Mouse (Mus musculus): ENCODE measurements around the gene B3gat3.
A peak's percentile ranks its signal among the peaks of the same experiment; 100 is the strongest.

Gene B3gat3

DNA sequence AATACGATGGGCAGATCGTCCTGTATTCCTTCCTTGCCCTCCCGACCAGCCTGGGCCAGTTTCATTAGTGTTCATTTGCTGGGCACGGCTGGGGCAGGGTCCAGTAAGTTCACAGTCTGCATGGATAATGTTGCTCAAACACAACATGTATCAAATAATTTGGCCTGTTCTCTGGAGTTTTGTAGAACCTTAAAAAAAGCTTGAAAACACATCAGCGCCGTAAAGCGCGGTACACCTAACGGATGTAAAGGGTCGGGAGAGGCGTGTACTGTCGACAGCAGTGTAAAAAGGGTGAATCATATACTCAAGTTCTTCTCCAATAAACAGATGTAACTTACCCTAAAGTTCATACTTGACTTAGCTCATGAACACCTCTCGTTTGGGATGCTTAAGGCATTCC, 21.6 kb upstream of the B3gat3 start:
- no peak for DNase-seq

GRCm38 (mm10) chr19:8899079-8899478, 21.1 kb upstream of the B3gat3 start:
- no peak for DNase-seq

GRCm38 (mm10) chr19:8903412-8903811, 16.8 kb upstream of the B3gat3 start:
- no peak for DNase-seq

- DNase-seq, result no peak
These were observed 11.6 kb upstream of the B3gat3 start for GRCm38 (mm10) chr19:8908531-8908930.

DNA sequence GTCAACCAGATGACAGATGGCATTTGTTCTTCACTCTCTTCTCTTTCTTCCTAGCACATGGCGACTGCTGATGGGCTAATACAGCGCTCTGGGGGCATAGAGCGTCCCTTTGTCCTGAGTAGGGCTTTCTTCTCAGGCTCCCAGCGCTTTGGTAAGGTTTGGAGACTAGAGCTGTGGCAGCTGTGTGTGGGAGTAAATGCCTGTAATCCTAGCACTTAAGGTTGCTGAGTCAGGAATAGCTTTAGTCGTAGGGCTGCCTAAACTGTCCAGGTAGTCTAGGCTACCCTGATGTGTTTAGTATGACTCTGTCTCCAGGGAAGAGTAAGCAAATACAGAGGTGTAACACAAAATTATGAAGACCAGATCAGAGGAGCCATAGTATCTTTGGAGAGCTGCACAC, 8.4 kb upstream of the B3gat3 start:
- no peak for DNase-seq

GRCm38 (mm10) chr19:8914212-8914611, 6.0 kb upstream of the B3gat3 start:
- no peak for DNase-seq

GRCm38 (mm10) chr19:8919000-8919399, 1.2 kb upstream of the B3gat3 start:
- no peak for DNase-seq

DNA sequence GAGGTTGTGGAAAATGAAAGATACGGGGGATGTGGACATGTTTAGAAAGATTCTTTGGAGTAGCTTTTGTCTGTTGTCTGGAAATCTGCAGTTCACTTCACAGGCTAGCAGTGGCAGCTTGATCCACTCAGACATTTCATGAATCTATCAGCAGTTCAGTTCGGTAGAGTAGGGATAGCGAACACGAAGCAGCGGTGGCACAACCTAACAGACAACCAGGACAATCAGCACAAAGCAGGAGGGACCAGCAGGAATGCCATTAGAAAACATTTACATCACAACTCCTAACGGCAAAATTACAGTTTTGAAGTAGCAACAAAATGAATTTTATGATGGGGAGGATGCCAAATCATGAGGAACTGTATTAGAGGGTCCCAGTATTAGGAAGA, 496 bp upstream of the B3gat3 start:
- DNase-seq, result no peak

GRCm38 (mm10) chr19:8920836-8921291, 690 bp downstream of the B3gat3 start:
- DNase-seq, result no peak

DNA sequence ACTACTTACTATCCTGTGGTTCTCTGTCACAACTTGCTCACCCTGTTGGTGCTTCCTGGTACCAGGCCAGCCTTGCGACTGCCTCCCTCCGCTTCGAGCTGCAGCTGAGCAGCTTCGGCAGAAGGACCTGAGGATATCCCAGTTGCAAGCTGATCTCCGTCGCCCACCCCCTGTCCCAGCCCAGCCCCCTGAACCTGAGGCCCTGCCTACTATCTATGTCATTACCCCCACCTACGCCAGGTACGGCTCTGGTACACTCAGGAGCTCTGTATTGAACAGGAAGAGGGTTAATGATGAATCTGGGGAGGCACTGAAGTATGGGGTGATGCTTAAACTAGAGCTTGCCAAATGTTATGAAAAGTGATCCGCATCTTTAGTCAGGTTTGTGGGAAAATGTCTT, 1.6 kb downstream of the B3gat3 start:
- DNase-seq, result no peak

- DNase-seq, result no peak
These were observed 6.6 kb downstream of the B3gat3 start for GRCm38 (mm10) chr19:8926766-8927165.

DNA sequence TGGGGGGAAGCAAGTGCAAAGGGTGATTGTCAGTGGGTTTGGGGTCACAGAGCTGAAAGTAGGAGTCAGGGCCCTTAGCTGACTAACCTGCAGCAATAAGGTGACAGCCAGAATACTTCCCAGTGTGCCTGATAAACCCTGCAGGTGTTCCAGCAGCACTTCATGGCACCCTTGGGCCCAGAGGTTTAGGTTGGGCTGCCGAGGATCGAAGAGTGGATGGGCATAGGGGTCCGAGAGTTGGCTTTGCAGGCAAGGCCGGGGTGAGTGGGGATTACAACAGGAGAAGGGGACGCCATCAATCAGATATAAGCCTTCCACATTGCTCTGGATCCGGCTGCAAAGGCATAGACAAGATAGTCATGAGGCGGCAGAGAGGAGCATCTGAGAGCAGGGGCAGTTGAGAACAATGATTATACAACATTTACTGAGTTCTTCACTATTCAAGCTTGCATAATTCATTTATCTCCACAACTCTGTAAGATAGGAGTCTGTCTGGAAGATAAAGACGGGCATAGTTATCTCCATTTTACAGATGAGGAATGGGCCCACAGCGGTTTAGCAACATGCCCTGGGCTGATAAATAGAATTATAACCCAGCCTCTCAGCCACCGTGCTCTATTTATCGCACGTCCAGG, 7.8 kb downstream of the B3gat3 start:
- DNase-seq, result no peak

DNA sequence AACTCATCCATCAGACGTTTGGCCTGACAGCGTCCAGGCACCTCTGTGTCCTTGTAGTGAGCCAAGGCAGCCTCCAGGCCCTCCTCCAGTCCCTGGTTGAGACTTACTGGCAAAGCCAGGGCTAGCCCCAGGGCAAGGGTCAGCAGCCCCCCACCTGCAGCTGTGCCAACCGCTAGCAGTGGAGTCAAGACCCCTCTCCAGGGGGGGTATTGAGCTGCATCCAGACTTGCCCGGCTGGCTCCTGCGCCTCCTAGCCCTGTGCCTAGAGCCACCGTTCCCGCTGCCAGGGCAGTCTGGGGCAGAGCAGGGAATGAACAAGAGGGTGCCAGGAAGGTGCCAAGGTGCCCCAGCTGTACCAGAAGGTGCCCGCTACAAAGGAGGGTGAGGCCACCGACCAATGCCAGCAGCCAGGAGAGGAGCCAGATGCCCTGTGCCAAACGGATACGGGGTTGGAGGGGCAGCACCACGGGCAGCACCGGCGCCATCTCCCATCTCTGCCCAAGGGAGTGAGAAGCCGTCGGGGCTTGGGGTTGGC, 8.6 kb downstream of the B3gat3 start:
- no peak for DNase-seq

GRCm38 (mm10) chr19:8929224-8930088, 9.3 kb downstream of the B3gat3 start, which contains the start of the genes Rom1 and Eml3:
TSS of gene Rom1 (minus strand) at chr19:8929356.
TSS of gene Eml3 (plus strand) at chr19:8929552.
- DNase-seq, result peak; percentile 54

GRCm38 (mm10) chr19:8930117-8930516, 9.9 kb downstream of the B3gat3 start:
- no peak for DNase-seq

DNA sequence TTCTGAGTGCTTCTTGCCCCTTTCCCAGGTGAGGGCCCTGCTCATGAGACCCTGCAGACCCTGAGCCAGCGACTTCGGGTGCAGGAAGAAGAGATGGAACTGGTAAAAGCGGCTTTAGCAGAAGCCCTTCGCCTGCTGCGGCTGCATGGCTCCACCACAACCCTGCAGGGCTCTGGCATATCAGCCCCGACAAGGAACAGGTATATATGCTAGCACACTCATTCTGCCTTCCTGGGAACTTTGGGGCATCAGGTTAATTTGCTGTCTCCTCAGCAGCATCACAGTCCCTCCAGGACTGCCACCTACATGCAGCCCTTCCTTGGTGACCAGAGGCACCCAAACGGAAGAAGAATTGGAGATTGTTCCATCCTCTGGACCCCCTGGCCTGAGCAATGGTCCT, 10.6 kb downstream of the B3gat3 start:
- no peak for DNase-seq

DNA sequence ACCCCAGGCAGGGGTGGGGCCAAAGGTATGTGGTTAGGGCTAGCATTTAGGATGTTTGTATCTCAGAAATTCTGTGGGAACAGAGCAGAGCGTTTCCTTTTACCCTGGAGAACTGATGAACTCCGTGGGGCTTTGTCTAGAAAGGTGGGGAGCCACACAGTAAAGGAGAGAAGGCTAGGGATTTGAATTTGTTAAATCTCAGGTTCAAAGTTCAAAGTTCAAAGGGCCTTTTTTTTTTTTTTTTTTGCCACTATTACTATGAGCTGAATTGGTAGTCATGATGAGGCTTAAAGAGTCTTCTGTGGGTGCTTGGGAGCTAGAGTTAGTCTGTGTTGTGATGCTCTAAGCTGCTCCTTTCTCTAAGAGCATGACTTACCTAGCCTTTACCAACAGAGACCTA, 16.6 kb downstream of the B3gat3 start:
- DNase-seq, result no peak

DNA sequence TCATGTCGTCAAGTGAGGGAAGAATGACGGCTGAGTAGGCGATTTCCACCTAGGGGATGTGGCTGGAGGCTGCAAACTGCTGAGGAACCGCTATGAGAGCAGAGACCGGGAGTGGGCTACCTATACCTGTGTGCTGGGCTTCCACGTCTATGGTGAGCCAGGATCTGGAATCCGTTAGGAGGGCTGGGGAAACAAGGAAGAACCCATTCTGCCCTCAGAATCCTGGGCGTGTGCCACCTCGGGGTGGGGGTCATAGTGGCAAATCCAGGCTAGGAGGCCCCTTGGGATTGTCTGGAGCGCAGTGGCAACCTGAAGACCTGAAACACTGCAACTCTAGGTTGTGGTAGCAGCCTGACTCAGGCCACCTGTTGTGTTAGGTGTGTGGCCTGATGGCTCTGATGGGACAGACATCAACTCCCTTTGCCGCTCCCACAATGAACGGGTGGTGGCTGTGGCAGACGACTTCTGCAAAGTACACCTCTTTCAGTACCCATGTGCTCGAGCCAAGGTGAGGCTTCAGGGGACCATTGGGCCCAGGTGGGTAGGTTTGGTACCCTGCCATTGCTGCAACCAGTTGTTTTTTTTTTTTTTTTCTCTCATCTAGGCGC, 20.5 kb downstream of the B3gat3 start:
- DNase-seq, result no peak

DNA sequence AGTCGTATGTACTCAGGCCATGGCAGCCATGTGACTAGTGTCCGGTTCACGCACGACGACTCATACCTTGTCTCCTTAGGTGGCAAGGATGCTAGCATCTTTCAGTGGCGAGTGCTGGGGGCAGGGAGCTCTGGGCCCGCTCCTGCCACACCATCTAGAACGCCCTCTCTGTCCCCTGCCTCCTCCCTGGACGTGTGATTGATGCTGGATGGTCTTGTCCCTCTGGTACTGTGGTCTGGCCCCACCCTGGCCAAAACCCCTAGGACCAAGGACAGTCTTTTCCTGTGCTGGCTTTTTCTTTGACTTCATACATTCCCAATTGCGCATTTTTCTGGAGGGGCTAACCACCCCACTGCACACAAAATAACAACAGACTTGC, 21.0 kb downstream of the B3gat3 start:
- DNase-seq, result no peak

GRCm38 (mm10) chr19:8941515-8942217, 21.5 kb downstream of the B3gat3 start, which contains the start of gene Mta2:
TSS of gene Mta2 (plus strand) at chr19:8941875.
- DNase-seq, result peak; percentile 94

DNA sequence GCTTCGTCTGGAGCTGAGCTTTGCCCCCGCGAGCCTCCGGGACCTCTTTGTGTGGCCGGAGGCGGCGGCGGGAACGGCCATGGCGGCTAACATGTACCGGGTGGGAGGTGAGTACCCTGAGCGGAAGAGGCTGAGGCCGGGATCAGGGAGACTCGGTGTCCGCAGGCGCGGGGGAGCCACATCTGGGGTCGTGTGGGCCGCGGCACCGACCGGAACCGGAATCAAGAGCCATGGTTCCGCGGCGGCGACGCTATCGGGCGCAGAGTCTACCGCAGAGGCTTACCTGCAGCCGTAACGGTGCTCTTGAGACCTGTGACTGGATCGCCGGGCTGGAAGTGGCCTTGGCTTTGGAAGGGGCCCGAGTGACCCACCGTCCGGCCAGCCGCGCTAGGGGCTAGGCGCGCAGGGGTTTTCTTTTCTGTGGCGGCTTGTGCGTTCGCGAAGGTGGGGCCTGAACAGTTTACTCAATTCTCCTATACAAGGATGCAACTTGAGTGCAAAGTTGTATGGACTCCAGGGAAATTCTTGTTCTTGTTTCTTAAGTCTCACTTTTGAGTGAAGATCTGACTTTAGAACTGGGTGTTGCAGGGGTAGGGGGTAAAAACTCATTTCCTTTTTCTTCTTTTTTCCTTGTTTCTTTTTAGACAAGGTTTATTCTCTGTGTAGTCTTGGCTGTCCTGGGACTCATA, 22.2 kb downstream of the B3gat3 start:
- DNase-seq, result peak; percentile 58

- no peak for DNase-seq
These were observed 22.9 kb downstream of the B3gat3 start for GRCm38 (mm10) chr19:8943047-8943446.

Measured in right cerebral cortex, postnatal 4 days (tissue).